Mouse (Mus musculus) liver, embryonic 14.5 days (tissue): ENCODE results near the gene Wfikkn2. TPM values are rescaled to one million over a fixed set of nuclear protein-coding genes. Genes with fewer than 3 reads are reported as not detected.

Experiments
- ATAC-seq: fragments of 200-750 bp; cut with Nextera tagmentation; 2 replicates; pipeline ENCODE4 v1.8.0; 2017; ENCODE audit warnings: moderate number of reproducible peaks, mild to moderate bottlenecking, moderate library complexity; ENCODE audit not compliant: insufficient read depth
- DNase-seq, 3 experiments: peaks; one replicate each; pipeline ENCODE4 v3.0.0-alpha.2; 2012 to 2013; ENCODE audit warnings: low read depth in 3 of 3, low spot score in 3 of 3
- H3K27ac ChIP-seq: fragments of 300-500 bp; sonication (generic); 2 replicates; pipeline ENCODE4 v1.5.1; 2014; ENCODE audit warnings: moderate library complexity, mild to moderate bottlenecking, control low read depth, inconsistent platforms
- H3K27me3 ChIP-seq: fragments of 300-500 bp; sonication (generic); 2 replicates; pipeline ENCODE4 v1.6.1; 2014; ENCODE audit warnings: mild to moderate bottlenecking, low read length, moderate library complexity; ENCODE audit not compliant: control insufficient read depth, insufficient read depth
- H3K36me3 ChIP-seq: fragments of 300-500 bp; sonication (generic); replicated peaks from 2 replicates; pipeline ENCODE4 v1.6.1; 2014; ENCODE audit warnings: low read depth; ENCODE audit not compliant: control insufficient read depth, insufficient read depth
- H3K4me1 ChIP-seq, 2 experiments: fragments of 200-500 bp in 1 of 2; fragments of 300-500 bp in 1 of 2; sonication (generic) in 1 of 2; replicated peaks; 2 replicates each; pipeline ENCODE4 v1.6.1; 2012 to 2014; ENCODE audit warnings: antibody characterized with exemption in 1 of 2, inconsistent platforms in 1 of 2, low read length in 1 of 2; ENCODE audit not compliant: control insufficient read depth in 2 of 2, insufficient read depth in 2 of 2
- H3K4me2 ChIP-seq: fragments of 300-500 bp; sonication (generic); 2 replicates; pipeline ENCODE4 v1.6.1; 2014; ENCODE audit warnings: low read depth, mild to moderate bottlenecking, control low read depth, moderate library complexity
- H3K4me3 ChIP-seq, 2 experiments: fragments of 200-500 bp in 1 of 2; fragments of 300-500 bp in 1 of 2; sonication (generic) in 1 of 2; 2 replicates each; pipeline ENCODE4 v1.5.1; 2012 to 2014; ENCODE audit warnings: low read depth in 2 of 2, low read length in 2 of 2, mild to moderate bottlenecking in 2 of 2, control low read depth in 1 of 2, inconsistent platforms in 1 of 2, moderate library complexity in 1 of 2; ENCODE audit not compliant: insufficient read depth in 1 of 2
- H3K9ac ChIP-seq: fragments of 300-500 bp; sonication (generic); replicated peaks from 2 replicates; pipeline ENCODE4 v1.6.1; 2014; ENCODE audit warnings: mild to moderate bottlenecking, control low read depth, moderate library complexity
- H3K9me3 ChIP-seq: fragments of 300-500 bp; sonication (generic); 2 replicates; pipeline ENCODE4 v1.6.1; 2016; ENCODE audit warnings: low read length, mixed read lengths; ENCODE audit not compliant: control insufficient read depth
- CTCF ChIP-seq: IDR thresholded peaks from 2 replicates; pipeline ENCODE4 v1.5.1; 2016; ENCODE audit warnings: antibody characterized with exemption, low read depth, control low read depth
- EP300 ChIP-seq: IDR thresholded peaks from 2 replicates; pipeline ENCODE4 v1.6.1; 2016; ENCODE audit warnings: antibody characterized with exemption, low read depth
- WGBS: fragments of 180-500 bp; shearing (Covaris S2); extraction: QIAGEN DNeasy Blood & Tissue Kit; methylation state at CpG from one replicate; pipeline ENCODE4 v1.1.7; 2014; ENCODE audit not compliant: insufficient replicate concordance; 5-methylcytosine and 5-hydroxymethylcytosine counted together
- polyA plus RNA-seq, 2 experiments: library from polyadenylated mRNA; depleted of rRNA in 1 of 2; stranded (reverse) in 1 of 2; unstranded in 1 of 2; fragments of >200 nt; fragmentation: Nextera tagmentation in 1 of 2; extraction: Ambion mirVana in 1 of 2; gene quantifications; 2 replicates each; pipeline versions ENCODE4 v1.2.1 to v1.2.3; 2012 to 2014

Gene Wfikkn2
- polyA plus RNA-seq, 2 experiments = 0.12 to 0.17 TPM

GRCm38 (mm10) chr11:94253691-94254090, 7.9 kb upstream of the Wfikkn2 start:
- ATAC-seq (no peak), DNase-seq (no peak)
- Histone ChIP-seq H3K9me3 (no peaks in the 10 kb centered on the region), H3K27me3 (no peaks in the 10 kb centered on the region), H3K27ac (no peak overlapping the region), H3K4me2 (no peak overlapping the region), H3K9ac (no peak overlapping the region), H3K36me3 (no peaks in the 10 kb centered on the region), H3K4me3 (no peak overlapping the region), H3K4me1 (0 out of 4 replicates have a peak, but pooled peaks cover 0 to 2% of the 10 kb centered on the region in 2 experiments)
- no peak for TF ChIP-seq CTCF
- TF ChIP-seq EP300 = no peak
- WGBS = 56% methylated on average over 10 of the region's 10 CpGs

GRCm38 (mm10) chr11:94253156-94253555, 7.4 kb upstream of the Wfikkn2 start:
- Histone ChIP-seq H3K9me3 (no peaks in the 10 kb centered on the region), H3K4me3 (no peak overlapping the region), H3K27ac (no peak overlapping the region), H3K4me1 (0 out of 4 replicates have a peak, but pooled peaks cover 0 to 2% of the 10 kb centered on the region in 2 experiments), H3K4me2 (no peak overlapping the region), H3K9ac (no peak overlapping the region), H3K27me3 (no peaks in the 10 kb centered on the region), H3K36me3 (no peaks in the 10 kb centered on the region)
- DNase-seq = no peak
- WGBS = 58% methylated on average over 9 of the region's 9 CpGs
- no peak for ATAC-seq
- TF ChIP-seq CTCF (no peak), EP300 (no peak)

GRCm38 (mm10) chr11:94246789-94247061, 920 bp upstream of the Wfikkn2 start:
- H3K4me1 ChIP-seq = no peaks in the 10 kb centered on the region; a peak in 1 of 4 replicates

GRCm38 (mm10) chr11:94244385-94244784, 1.4 kb downstream of the Wfikkn2 start:
- Histone ChIP-seq H3K9me3 (no peaks in the 10 kb centered on the region), H3K27me3 (peaks cover 3% of the 10 kb centered on the region), H3K4me3 (no peak overlapping the region), H3K9ac (no peak overlapping the region), H3K27ac (no peak overlapping the region), H3K36me3 (no peaks in the 10 kb centered on the region), H3K4me2 (no peak overlapping the region), H3K4me1 (no peaks in the 10 kb centered on the region; a peak in 1 of 4 replicates)
- DNase-seq = no peak
- ATAC-seq = no peak
- WGBS = 63% methylated on average over 9 of the region's 9 CpGs
- TF ChIP-seq EP300 (no peak), CTCF (no peak)

More at GRCm38 (mm10) chr11:94246789-94247061, 920 bp upstream of the Wfikkn2 start:
- H3K9me3 ChIP-seq = no peaks in the 10 kb centered on the region
- H3K9ac ChIP-seq = no peak overlapping the region
- no peak for DNase-seq
- no peak overlapping the region for H3K4me2 ChIP-seq
- H3K27ac ChIP-seq = no peak overlapping the region
- H3K4me3 ChIP-seq = no peak overlapping the region
- ATAC-seq = no peak
- TF ChIP-seq CTCF (no peak), EP300 (no peak)
- no peaks in the 10 kb centered on the region for H3K36me3 ChIP-seq
- 67% methylated on average over 8 of the region's 8 CpGs for WGBS
- H3K27me3 ChIP-seq = peaks cover 3% of the 10 kb centered on the region

GRCm38 (mm10) chr11:94243422-94244180, 2.2 kb downstream of the Wfikkn2 start:
- ATAC-seq = no peak
- Histone ChIP-seq H3K27ac (no peak overlapping the region), H3K27me3 (peaks cover 3% of the 10 kb centered on the region), H3K4me3 (no peak overlapping the region), H3K4me2 (peak overlapping the region; percentile 46), H3K36me3 (no peaks in the 10 kb centered on the region), H3K9ac (no peak overlapping the region; the same call in 1 of the 2 replicates), H3K9me3 (no peaks in the 10 kb centered on the region), H3K4me1 (no peaks in the 10 kb centered on the region; a peak in 1 of 4 replicates)
- TF ChIP-seq EP300 (no peak), CTCF (no peak)
- no peak for DNase-seq
- 42% methylated on average over 15 of the region's 15 CpGs for WGBS
